Mouse (Mus musculus): ENCODE results near the gene Arl15. TPM values are rescaled to one million over a fixed set of nuclear protein-coding genes. Genes with fewer than 3 reads are reported as not detected.

Gene Arl15
- polyA plus RNA-seq, 1 experiment from 2014 or later: 11.8 TPM

GRCm38 (mm10) chr13:113917376-113917775, 123.1 kb downstream of the Arl15 start:
- no peak overlapping the region for H3K9ac ChIP-seq
- no peak overlapping the region for H3K4me2 ChIP-seq
- H3K27ac ChIP-seq (ENCODE audit: low read depth): no peak overlapping the region
- TF ChIP-seq CTCF (IDR thresholded peaks at IDR 0.05; ENCODE audit: low read depth): no peak
- H3K4me3 ChIP-seq (ENCODE audit: low read depth, low read length): no peak overlapping the region
- ATAC-seq (ENCODE audit: insufficient read depth) (no peak), DNase-seq (no peak)
- H3K4me1 ChIP-seq (ENCODE audit: insufficient read depth): no peaks in the 10 kb centered on the region
- 81% methylated on average over 6 of the region's 6 CpGs for WGBS
- no peaks in the 10 kb centered on the region for H3K9me3 ChIP-seq (ENCODE audit: low read depth, low read length)
- no peaks in the 10 kb centered on the region for H3K27me3 ChIP-seq (ENCODE audit: insufficient read depth, low read length)
- 0 out of 2 replicates have a peak, but pooled peaks cover 4% of the 10 kb centered on the region for H3K36me3 ChIP-seq (ENCODE audit: insufficient read depth)

- Histone ChIP-seq H3K36me3 (ENCODE audit: insufficient read depth) (0 out of 2 replicates have a peak, but pooled peaks cover 4% of the 10 kb centered on the region), H3K4me1 (ENCODE audit: insufficient read depth) (no peaks in the 10 kb centered on the region), H3K4me3 (ENCODE audit: low read depth, low read length) (no peak overlapping the region), H3K27me3 (ENCODE audit: insufficient read depth, low read length) (no peaks in the 10 kb centered on the region), H3K27ac (ENCODE audit: low read depth) (no peak overlapping the region), H3K4me2 (no peak overlapping the region), H3K9ac (no peak overlapping the region), H3K9me3 (ENCODE audit: low read depth, low read length) (no peaks in the 10 kb centered on the region)
- no peak for TF ChIP-seq CTCF (IDR thresholded peaks at IDR 0.05; ENCODE audit: low read depth)
- DNase-seq: no peak
- ATAC-seq (ENCODE audit: insufficient read depth): no peak
- 82% methylated on average over 15 of the region's 15 CpGs for WGBS
These were observed 123.6 kb downstream of the Arl15 start for GRCm38 (mm10) chr13:113917868-113918411.

DNA sequence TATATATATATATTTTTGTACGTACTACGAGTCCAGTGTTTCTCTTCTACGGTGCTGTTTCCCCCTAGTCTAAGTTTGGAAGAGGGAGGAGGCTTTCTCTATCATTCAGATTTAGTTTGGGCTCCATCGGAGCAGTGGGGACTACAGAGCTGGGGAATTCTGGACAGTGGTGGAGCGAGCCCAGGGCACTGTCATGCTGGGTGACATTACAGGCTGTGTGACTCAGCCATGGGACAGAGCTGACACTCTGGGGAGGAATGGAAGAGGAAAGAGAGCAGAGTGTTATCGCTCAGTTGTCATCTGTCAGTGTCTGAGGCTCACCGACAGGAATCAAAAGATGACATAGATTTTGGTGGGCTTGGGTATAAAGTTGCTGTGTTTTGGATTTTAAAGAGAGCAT, 124.4 kb downstream of the Arl15 start:
- TF ChIP-seq CTCF (IDR thresholded peaks at IDR 0.05; ENCODE audit: low read depth): no peak
- no peak overlapping the region for H3K4me3 ChIP-seq (ENCODE audit: low read depth, low read length)
- no peak overlapping the region for H3K27ac ChIP-seq (ENCODE audit: low read depth)
- no peaks in the 10 kb centered on the region for H3K4me1 ChIP-seq (ENCODE audit: insufficient read depth)
- H3K4me2 ChIP-seq: no peak overlapping the region
- DNase-seq (no peak), ATAC-seq (ENCODE audit: insufficient read depth) (no peak)
- H3K9ac ChIP-seq: no peak overlapping the region
- H3K9me3 ChIP-seq (ENCODE audit: low read depth, low read length): no peaks in the 10 kb centered on the region
- no peaks in the 10 kb centered on the region for H3K27me3 ChIP-seq (ENCODE audit: insufficient read depth, low read length)
- H3K36me3 ChIP-seq (ENCODE audit: insufficient read depth): 0 out of 2 replicates have a peak, but pooled peaks cover 4% of the 10 kb centered on the region
- WGBS: 89% methylated on average over 7 of the region's 7 CpGs

- 81% methylated on average over 4 of the region's 4 CpGs for WGBS
- Histone ChIP-seq H3K4me1 (ENCODE audit: insufficient read depth) (no peaks in the 10 kb centered on the region), H3K4me3 (ENCODE audit: low read depth, low read length) (no peak overlapping the region), H3K27me3 (ENCODE audit: insufficient read depth, low read length) (no peaks in the 10 kb centered on the region), H3K9ac (no peak overlapping the region), H3K4me2 (no peak overlapping the region), H3K27ac (ENCODE audit: low read depth) (no peak overlapping the region), H3K9me3 (ENCODE audit: low read depth, low read length) (no peaks in the 10 kb centered on the region), H3K36me3 (ENCODE audit: insufficient read depth) (no peaks in the 10 kb centered on the region)
- no peak for TF ChIP-seq CTCF (IDR thresholded peaks at IDR 0.05; ENCODE audit: low read depth)
- ATAC-seq (ENCODE audit: insufficient read depth) (no peak), DNase-seq (no peak)
These were observed 141.4 kb downstream of the Arl15 start for GRCm38 (mm10) chr13:113935697-113936096.

- Histone ChIP-seq H3K36me3 (ENCODE audit: insufficient read depth) (no peaks in the 10 kb centered on the region), H3K9me3 (ENCODE audit: low read depth, low read length) (no peaks in the 10 kb centered on the region), H3K9ac (no peak overlapping the region), H3K27me3 (ENCODE audit: insufficient read depth, low read length) (no peaks in the 10 kb centered on the region), H3K4me1 (ENCODE audit: insufficient read depth) (no peaks in the 10 kb centered on the region), H3K27ac (ENCODE audit: low read depth) (no peak overlapping the region), H3K4me3 (ENCODE audit: low read depth, low read length) (no peak overlapping the region), H3K4me2 (no peak overlapping the region)
- WGBS: 92% methylated on average over 5 of the region's 5 CpGs
- ATAC-seq (ENCODE audit: insufficient read depth): no peak
- TF ChIP-seq CTCF (IDR thresholded peaks at IDR 0.05; ENCODE audit: low read depth): no peak
- no peak for DNase-seq
These were observed 142.9 kb downstream of the Arl15 start for GRCm38 (mm10) chr13:113937231-113937630.

- no peak overlapping the region for H3K27ac ChIP-seq (ENCODE audit: low read depth)
- no peaks in the 10 kb centered on the region for H3K36me3 ChIP-seq (ENCODE audit: insufficient read depth)
- H3K9ac ChIP-seq: no peak overlapping the region
- no peak overlapping the region for H3K4me2 ChIP-seq
- no peaks in the 10 kb centered on the region for H3K4me1 ChIP-seq (ENCODE audit: insufficient read depth)
- ATAC-seq (ENCODE audit: insufficient read depth) (no peak), DNase-seq (no peak)
- no peaks in the 10 kb centered on the region for H3K9me3 ChIP-seq (ENCODE audit: low read depth, low read length)
- no peaks in the 10 kb centered on the region for H3K27me3 ChIP-seq (ENCODE audit: insufficient read depth, low read length)
- TF ChIP-seq CTCF (IDR thresholded peaks at IDR 0.05; ENCODE audit: low read depth): no peak
- H3K4me3 ChIP-seq (ENCODE audit: low read depth, low read length): no peak overlapping the region
- WGBS: 81% methylated on average over 9 of the region's 9 CpGs
These were observed 144.3 kb downstream of the Arl15 start for GRCm38 (mm10) chr13:113938561-113938960.

GRCm38 (mm10) chr13:113939097-113939496, 144.8 kb downstream of the Arl15 start:
- H3K4me2 ChIP-seq: no peak overlapping the region
- H3K4me3 ChIP-seq (ENCODE audit: low read depth, low read length): no peak overlapping the region
- no peaks in the 10 kb centered on the region for H3K4me1 ChIP-seq (ENCODE audit: insufficient read depth)
- no peak for TF ChIP-seq CTCF (IDR thresholded peaks at IDR 0.05; ENCODE audit: low read depth)
- no peak for DNase-seq
- no peaks in the 10 kb centered on the region for H3K27me3 ChIP-seq (ENCODE audit: insufficient read depth, low read length)
- ATAC-seq (ENCODE audit: insufficient read depth): no peak
- no peak overlapping the region for H3K9ac ChIP-seq
- H3K27ac ChIP-seq (ENCODE audit: low read depth): no peak overlapping the region
- 82% methylated on average over 10 of the region's 10 CpGs for WGBS
- no peaks in the 10 kb centered on the region for H3K36me3 ChIP-seq (ENCODE audit: insufficient read depth)
- H3K9me3 ChIP-seq (ENCODE audit: low read depth, low read length): no peaks in the 10 kb centered on the region
